Mouse (Mus musculus): ENCODE measurements around the gene Dcaf15.

DNA sequence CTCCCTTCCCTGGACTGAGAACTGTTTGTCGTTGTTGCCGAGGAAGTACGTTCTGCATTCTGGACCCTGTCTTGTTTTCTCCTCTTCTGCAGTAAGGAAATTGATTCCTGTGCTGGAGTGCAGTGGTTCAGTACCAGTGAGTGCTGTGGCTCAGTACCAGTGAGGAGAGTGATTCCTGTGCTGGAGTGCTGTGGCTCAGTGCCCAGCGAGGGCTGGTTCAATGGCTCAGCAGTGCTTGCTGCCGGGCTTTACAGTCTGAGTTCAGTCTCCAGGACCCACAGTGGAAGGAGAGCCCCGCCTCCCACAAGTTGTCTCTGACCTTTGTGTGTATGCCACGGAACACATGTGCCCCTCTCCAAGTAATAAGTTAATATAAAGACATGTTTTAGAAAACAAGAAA lies 17.4 kb downstream of the Dcaf15 start:
- TF ChIP-seq CTCF (IDR thresholded peaks at IDR 0.05; ENCODE audit: low read depth) (no peak), EP300 (optimal IDR thresholded peaks at IDR 0.05) (no peak)

Data from stomach, postnatal 0 days (tissue).